Mouse (Mus musculus) CD4-positive helper T cell, adult 2 months (primary cell): ENCODE measurements around the gene Rflnb.

Experiments
- DNase-seq: peaks from one replicate; pipeline ENCODE4 v3.0.0-alpha.2; 2012; ENCODE audit warnings: low read depth, missing footprints, low spot score

Rflnb gene

DNA sequence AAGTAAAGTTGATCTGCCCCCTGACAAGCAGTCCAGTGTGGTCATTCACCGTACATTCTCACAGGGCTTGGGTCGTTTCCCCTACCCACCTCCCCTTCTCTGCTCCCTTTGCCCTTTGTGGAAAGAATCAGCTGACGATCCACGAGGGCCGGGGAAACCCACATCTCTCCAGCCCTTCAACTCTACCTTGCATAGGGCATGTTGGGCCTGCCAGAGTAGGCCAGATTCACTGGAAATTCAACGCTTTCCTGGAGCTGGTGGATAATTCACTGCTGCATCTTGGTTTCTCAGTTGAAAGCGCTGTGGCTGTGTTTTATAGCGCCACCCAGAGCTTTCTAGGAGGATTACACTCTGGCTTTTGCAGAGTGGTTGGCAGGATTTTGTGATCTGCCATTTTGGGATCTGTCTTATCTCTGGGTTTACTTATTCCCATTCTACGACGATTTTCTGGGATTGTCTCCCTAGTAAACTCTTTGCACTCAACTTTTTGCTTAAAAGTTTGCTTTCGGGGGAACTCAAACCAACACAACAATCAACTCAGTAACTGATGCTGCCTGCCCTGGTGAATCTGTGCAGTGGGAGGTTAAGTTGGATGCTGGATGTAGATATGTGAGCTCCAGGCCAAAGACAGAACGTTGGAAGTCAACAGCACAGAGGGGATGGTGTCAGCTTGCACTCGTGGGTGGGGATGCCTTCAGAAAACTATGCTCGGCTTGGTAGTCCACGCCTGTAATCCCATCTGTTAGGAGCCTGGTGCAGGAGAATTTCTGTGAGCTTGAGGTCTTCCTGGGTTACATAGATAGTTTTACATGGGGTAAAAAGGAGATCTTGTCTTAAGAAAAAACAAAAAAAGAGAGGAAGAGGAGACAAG, 36.4 kb downstream of the Rflnb start:
- DNase-seq = no peak

DNA sequence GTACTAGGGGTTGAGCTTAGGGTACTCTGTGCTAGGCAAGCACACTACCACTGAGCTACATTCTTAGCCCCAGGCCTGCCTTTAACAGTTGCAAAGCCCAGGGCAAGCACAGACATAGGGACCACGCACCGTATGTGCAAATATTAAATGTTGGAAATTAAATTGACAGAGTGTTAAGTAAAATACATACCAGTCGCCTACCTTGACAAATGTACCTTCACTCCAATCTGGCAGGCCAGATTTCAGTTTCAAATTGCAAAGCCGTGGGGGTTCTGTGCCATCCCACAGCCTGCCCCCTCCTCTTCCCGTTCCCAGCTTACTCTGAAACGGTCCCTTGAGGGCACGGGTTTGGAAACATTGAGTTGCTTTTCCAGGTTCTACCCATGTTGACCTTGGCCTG, 41.6 kb downstream of the Rflnb start:
- DNase-seq = no peak

DNA sequence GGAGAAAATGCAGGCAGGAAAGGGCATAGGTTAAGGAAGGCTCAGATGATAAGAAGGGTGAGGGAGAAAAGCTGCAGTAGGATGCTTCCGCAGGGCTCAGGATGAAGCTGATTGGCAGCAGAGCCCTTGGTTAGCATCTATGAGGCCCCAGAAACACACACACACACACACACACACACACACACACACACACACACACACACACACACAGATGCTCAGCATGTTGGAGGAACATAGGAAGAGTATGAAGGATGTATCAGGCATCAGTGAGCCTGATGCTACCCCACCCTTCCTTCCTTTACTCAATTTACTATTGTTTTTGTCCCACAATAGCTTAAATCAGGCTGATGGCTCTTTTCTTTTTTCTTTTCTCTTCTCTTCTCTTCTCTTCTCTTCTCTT, 43.0 kb downstream of the Rflnb start:
- peak; percentile 69 for DNase-seq

DNA sequence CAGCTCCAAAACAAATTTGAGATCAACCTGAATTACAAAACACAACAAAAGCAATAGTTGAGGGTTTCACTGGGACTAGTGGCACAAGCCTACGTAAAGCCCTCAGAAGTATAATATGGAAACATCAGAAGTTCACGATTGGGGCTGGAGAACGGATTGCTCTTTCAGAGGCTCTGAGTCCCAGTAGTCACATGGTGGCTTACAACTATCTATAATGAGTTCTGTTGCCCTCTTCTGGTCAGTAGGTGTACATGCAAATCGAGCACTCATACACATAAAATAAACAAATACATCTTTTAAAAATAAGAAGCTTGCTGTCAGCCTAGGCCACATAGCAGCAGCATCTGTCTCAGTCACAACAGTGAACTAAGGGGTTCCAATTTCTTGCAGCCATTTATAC, 44.4 kb downstream of the Rflnb start:
- peak; percentile 66 for DNase-seq

DNA sequence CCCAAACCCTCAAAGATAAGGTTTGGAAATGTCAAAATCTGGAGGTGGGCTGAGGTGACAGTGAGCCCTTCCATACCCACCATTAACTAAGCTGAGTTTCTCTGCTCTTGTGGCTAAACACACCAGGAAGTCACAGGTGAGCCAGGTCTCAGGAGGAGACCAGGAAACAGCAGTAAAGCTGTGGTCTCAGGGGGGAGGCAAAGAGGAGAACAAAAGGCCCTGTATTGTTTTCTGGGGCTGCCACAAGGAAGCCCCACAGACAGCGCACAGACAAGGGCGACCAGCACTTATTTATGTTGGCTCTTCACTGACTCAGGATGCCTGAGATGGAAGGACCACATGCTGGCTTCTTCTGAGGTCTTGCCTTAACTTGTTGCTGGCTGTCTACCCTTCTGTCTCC, 47.2 kb downstream of the Rflnb start:
- peak; percentile 40 for DNase-seq

DNA sequence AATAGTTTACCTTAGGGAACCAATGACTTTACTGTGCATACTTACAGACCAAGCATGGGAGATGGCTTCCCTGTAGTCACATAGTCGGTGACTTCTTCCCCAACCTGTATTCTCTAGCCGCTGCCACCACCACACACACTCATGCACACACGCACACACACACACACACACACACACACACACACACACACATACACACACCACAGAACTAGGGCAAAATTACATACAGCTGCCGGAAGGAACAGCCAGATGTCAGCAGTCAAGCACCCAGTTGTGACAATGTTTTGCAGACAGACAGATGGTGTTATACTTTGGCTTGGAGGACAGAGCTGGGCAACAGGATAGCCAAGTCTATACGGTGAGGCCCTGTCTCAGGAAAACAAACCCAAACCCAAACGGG, 49.5 kb downstream of the Rflnb start:
- DNase-seq = peak; percentile 75

DNA sequence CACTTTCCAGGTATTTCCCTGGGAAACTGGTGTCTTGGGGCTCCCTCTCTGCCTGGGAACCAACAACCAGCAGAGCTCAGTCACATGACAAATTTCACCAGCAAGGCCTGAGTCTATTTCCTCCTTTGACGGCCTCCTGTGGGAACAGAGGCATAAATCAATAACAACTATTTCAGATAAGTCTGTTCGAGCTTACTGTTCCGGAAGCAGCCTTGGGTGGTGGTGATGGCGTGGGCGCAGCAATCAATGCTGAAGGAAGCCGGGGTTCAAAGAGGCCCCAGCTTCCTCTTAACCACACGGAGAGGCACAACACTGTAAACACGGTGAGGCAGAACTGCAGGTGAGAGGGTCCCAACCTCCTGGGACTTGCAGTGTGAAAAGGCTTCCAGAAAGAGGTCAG, 50.8 kb downstream of the Rflnb start:
- peak; percentile 94 for DNase-seq

DNA sequence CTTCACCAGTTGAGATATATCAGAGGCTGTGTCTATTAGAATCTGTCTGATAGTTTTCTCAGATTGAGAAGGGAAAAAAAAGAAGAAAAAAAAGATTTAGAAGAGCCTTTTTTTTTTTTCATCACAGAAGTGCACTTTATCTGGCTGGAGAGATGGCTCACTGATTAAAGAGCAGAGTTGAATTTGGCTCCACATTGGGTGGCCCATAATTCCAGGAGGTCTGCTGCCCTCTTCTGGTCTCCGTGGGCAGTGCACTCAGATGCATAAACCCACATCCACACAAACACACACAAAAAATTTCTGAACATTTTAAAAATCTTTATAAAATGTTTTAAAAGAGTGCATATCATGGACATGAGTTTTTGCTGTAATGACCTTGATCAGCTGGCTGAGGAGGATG, 53.6 kb downstream of the Rflnb start:
- DNase-seq = peak; percentile 25

DNA sequence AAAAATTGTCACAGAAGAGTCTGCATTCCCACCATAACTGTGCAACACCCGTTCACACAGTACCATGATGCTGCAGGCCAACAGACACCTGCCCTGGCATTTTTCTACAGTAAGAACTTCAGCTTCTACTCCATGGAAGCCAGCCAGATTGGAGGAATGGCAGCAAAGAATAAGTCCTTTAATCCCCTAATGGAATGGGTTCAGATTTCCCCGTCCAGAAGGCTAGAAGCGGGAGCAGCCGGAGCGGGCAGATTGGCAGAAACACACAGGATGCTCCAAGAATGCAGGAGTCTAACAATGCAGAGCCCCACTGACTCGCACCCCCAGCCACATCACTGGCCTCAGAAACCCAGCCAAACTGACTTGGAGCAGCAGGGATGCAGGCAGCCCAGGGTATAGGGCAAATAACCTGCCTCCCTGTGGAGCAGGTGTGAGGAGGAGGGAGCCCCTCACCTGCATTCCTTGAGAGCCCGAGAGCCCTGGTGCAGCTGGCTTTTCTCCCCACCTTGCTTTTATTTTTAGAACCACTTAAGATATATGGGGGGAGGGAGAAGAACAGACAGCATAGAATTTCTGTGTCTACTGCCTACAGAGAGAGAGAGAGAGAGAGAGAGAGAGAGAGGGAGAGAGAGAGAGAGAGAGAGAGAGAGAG, 54.5 kb downstream of the Rflnb start:
- DNase-seq = no peak

DNA sequence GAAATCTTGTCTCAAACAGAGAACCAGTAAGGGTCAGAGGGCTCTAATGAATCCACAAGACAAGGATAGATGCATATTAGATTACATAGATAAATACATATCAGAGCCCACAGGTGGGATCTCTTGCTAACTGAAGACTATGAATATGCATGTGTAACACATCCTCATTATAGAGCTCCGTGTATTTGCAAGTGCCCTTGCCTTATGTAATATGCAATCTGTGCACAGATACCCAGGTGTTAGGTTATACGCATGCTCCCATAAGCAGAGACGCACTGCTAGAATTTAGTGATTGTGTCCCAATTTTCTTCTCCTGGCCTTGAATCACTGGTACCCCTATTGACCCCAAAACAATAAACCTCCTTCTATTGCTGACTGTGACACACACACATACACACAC, 55.4 kb downstream of the Rflnb start:
- DNase-seq = no peak

DNA sequence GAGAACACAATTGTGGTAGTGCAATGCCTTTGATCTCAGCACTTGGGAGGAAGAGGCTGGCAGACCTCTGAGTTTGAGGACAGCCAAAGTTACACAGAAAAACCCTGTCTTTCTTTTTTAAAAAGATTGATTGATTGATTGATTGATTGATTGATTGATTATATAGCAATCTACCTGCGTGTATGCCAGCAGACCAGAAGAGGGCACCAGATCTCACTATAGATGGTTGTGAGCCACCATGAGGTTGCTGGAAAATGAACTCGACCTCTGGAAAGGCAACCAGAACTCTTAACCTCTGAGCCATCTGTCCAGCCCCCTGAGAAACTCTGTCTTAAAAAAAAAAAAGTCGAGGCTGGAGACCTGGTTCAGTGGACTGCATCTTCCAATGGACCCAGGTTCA, 57.0 kb downstream of the Rflnb start:
- peak; percentile 42 for DNase-seq
